Mouse (Mus musculus): ENCODE measurements at regions not wholly inside any gene's neighbourhood (a gene's known extent, or its start where the extent isn't known, plus 50 kb on each side); places are given as distances from the start of the nearest gene placed in this dataset.

GRCm38 (mm10) chr1:80045141-80045540 lies 173.1 kb downstream of the Fam124b start:
- TF ChIP-seq EP300 (IDR thresholded peaks at IDR 0.05; ENCODE audit: low read depth) (no peak), CTCF (IDR thresholded peaks at IDR 0.05; ENCODE audit: low read depth) (no peak)

All from liver, embryonic 14.5 days (tissue).